Mouse (Mus musculus) frontal cortex, postnatal 14 days (tissue): Measurements from ENCODE around the gene Mcrip1.
"Not testable (repeated sequence)": the region's sequence is repeated elsewhere in the genome, so short reads cannot be mapped to it uniquely, and the experiment has no call there.

ENCODE experiments used
- DNase-seq, 2 experiments: peaks; one replicate each; pipeline ENCODE4 v3.0.0; 2022; ENCODE audit warnings: low spot score in 2 of 2

Mcrip1 gene

GRCm38 (mm10) chr11:120549168-120549945, at the start of gene Mcrip1:
Gene Mcrip1, minus strand, starts transcription at chr11:120549727.
- DNase-seq: peak; percentile 75 to 88

- DNase-seq: no peak
Measured at GRCm38 (mm10) chr11:120598990-120599549, 49.5 kb upstream of the Mcrip1 start.

- DNase-seq: peak; percentile 82 to 88
Measured at GRCm38 (mm10) chr11:120598283-120598989, 48.9 kb upstream of the Mcrip1 start, which contains the start of the genes Alyref and Anapc11. Gene Alyref, minus strand, starts transcription at chr11:120598365. Gene Anapc11, plus strand, starts transcription at chr11:120598421.

- no peak for DNase-seq
Measured at GRCm38 (mm10) chr11:120597240-120598235, 48.0 kb upstream of the Mcrip1 start.

- no peak for DNase-seq
Measured at GRCm38 (mm10) chr11:120588531-120588930, 39.0 kb upstream of the Mcrip1 start.

- DNase-seq: no peak
Measured at GRCm38 (mm10) chr11:120583937-120584336, 34.4 kb upstream of the Mcrip1 start.

GRCm38 (mm10) chr11:120582982-120583293, 33.4 kb upstream of the Mcrip1 start:
- not testable (repeated sequence) for DNase-seq

GRCm38 (mm10) chr11:120582268-120582981, 32.9 kb upstream of the Mcrip1 start:
- DNase-seq: no peak

GRCm38 (mm10) chr11:120581490-120582267, 32.2 kb upstream of the Mcrip1 start, which contains the start of gene Arhgdia:
Gene Arhgdia, minus strand, starts transcription at chr11:120581624.
- DNase-seq: peak; percentile 82 to 87

- DNase-seq: no peak
Measured at GRCm38 (mm10) chr11:120580871-120581331, 31.4 kb upstream of the Mcrip1 start.

- DNase-seq: no peak
Measured at GRCm38 (mm10) chr11:120580190-120580589, 30.7 kb upstream of the Mcrip1 start.

- peak; percentile 43 to 65 for DNase-seq
Measured at GRCm38 (mm10) chr11:120579316-120580107, 30.0 kb upstream of the Mcrip1 start.

GRCm38 (mm10) chr11:120578694-120579243, 29.2 kb upstream of the Mcrip1 start:
- no peak for DNase-seq

- no peak for DNase-seq
Measured at GRCm38 (mm10) chr11:120578024-120578693, 28.6 kb upstream of the Mcrip1 start.

GRCm38 (mm10) chr11:120577211-120578023, 27.9 kb upstream of the Mcrip1 start:
- DNase-seq: no peak

GRCm38 (mm10) chr11:120576365-120576981, 26.9 kb upstream of the Mcrip1 start:
- no peak for DNase-seq

- DNase-seq: no peak
Measured at GRCm38 (mm10) chr11:120575940-120576339, 26.4 kb upstream of the Mcrip1 start.
